Mouse (Mus musculus) granulocyte monocyte progenitor cell, adult 5-6 weeks (primary cell): Measurements from ENCODE around the gene Madd. TPM values are rescaled to one million over a fixed set of nuclear protein-coding genes. Genes with fewer than 3 reads are reported as not detected.
"Not testable (repeated sequence)": the region's sequence is repeated elsewhere in the genome, so short reads cannot be mapped to it uniquely, and the experiment has no call there.

Experiments
- ATAC-seq: replicated peaks from 2 replicates; pipeline ENCODE4 v1.8.0; 2016; ENCODE audit warnings: mild to moderate bottlenecking, moderate TSS enrichment, inconsistent platforms; ENCODE audit not compliant: poor library complexity, severe bottlenecking
- total RNA-seq, 2 experiments: library from RNA; stranded (forward) in 1 of 2; stranded (reverse) in 1 of 2; fragments of 200-712, 200-1000 nt in 1 of 2; fragments of >200 nt in 1 of 2; fragmentation: Nextera tagmentation in 1 of 2; gene quantifications; 2 replicates each; pipeline ENCODE4 v1.2.3; 2014 to 2017

Madd gene
- total RNA-seq, 2 experiments from 2014 or later = 21.3 to 64.6 TPM

- ATAC-seq = no peak
Measured at GRCm38 (mm10) chr2:91130126-91130525, 53.5 kb downstream of the Madd start.

GRCm38 (mm10) chr2:91128761-91129160 lies 54.9 kb downstream of the Madd start:
- no peak for ATAC-seq

- no peak for ATAC-seq
Measured at GRCm38 (mm10) chr2:91125101-91125500, 58.5 kb downstream of the Madd start.

- ATAC-seq = no peak
Measured at GRCm38 (mm10) chr2:91123521-91123920, 60.1 kb downstream of the Madd start.

- no peak for ATAC-seq
Measured at GRCm38 (mm10) chr2:91121497-91121896, 62.1 kb downstream of the Madd start.

GRCm38 (mm10) chr2:91121011-91121410 lies 62.6 kb downstream of the Madd start:
- no peak for ATAC-seq

- no peak for ATAC-seq
Measured at GRCm38 (mm10) chr2:91120261-91120671, 63.4 kb downstream of the Madd start.

- ATAC-seq = no peak
Measured at GRCm38 (mm10) chr2:91119551-91119950, 64.1 kb downstream of the Madd start.

GRCm38 (mm10) chr2:91119061-91119460 lies 64.6 kb downstream of the Madd start:
- no peak for ATAC-seq

GRCm38 (mm10) chr2:91118647-91119046 lies 65.0 kb downstream of the Madd start:
- ATAC-seq = no peak

GRCm38 (mm10) chr2:91117585-91118275 lies 65.9 kb downstream of the Madd start, which contains the start of gene Mybpc3:
Gene Mybpc3, plus strand, starts transcription at chr2:91118144.
- no peak for ATAC-seq

- ATAC-seq = no peak
Measured at GRCm38 (mm10) chr2:91116842-91117241, 66.8 kb downstream of the Madd start.

- ATAC-seq = no peak
Measured at GRCm38 (mm10) chr2:91115578-91115970, 68.1 kb downstream of the Madd start.

- peak; percentile 23; the same call in 1 of the 2 replicates for ATAC-seq
Measured at GRCm38 (mm10) chr2:91114781-91115577, 68.7 kb downstream of the Madd start.

- no peak for ATAC-seq
Measured at GRCm38 (mm10) chr2:91113852-91114251, 69.8 kb downstream of the Madd start.

GRCm38 (mm10) chr2:91113334-91113733 lies 70.3 kb downstream of the Madd start:
- peak; percentile 73 for ATAC-seq

GRCm38 (mm10) chr2:91112491-91112890 lies 71.1 kb downstream of the Madd start:
- ATAC-seq = no peak

- ATAC-seq = not testable (repeated sequence)
Measured at GRCm38 (mm10) chr2:91111832-91112231, 71.8 kb downstream of the Madd start.

GRCm38 (mm10) chr2:91110429-91110828 lies 73.2 kb downstream of the Madd start:
- ATAC-seq = no peak

- no peak for ATAC-seq
Measured at GRCm38 (mm10) chr2:91109807-91110385, 73.7 kb downstream of the Madd start.

- ATAC-seq = no peak
Measured at GRCm38 (mm10) chr2:91109241-91109640, 74.4 kb downstream of the Madd start.
